Mouse (Mus musculus) cerebellum, postnatal 25 days (tissue): ENCODE measurements at regions not wholly inside any gene's neighbourhood (a gene's known extent, or its start where the extent isn't known, plus 50 kb on each side); places are given as distances from the start of the nearest gene placed in this dataset.
"Not testable (repeated sequence)": the region's sequence is repeated elsewhere in the genome, so short reads cannot be mapped to it uniquely, and the experiment has no call there.

Experiments used
- DNase-seq, 2 experiments: peaks; one replicate each; pipeline ENCODE4 v3.0.0; 2021; ENCODE audit warnings: mixed read lengths in 2 of 2

GRCm38 (mm10) chr3:137227122-137227838, 113.6 kb upstream of the Emcn start:
- no peak for DNase-seq

GRCm38 (mm10) chr3:137228416-137228815, 112.5 kb upstream of the Emcn start:
- DNase-seq, result no peak

GRCm38 (mm10) chr3:137242877-137243276, 98.0 kb upstream of the Emcn start:
- no peak for DNase-seq

- no peak for DNase-seq
Observed at GRCm38 (mm10) chr3:137263907-137264306, 77.0 kb upstream of the Emcn start.

GRCm38 (mm10) chr3:137267752-137268151, 73.1 kb upstream of the Emcn start:
- peak in 1 of 2 experiments; percentile 29 for DNase-seq

GRCm38 (mm10) chr3:137275444-137275843, 65.4 kb upstream of the Emcn start:
- DNase-seq, result no peak

- no peak for DNase-seq
Observed at GRCm38 (mm10) chr3:137279284-137279683, 61.6 kb upstream of the Emcn start.

GRCm38 (mm10) chr3:137281052-137281451, 59.8 kb upstream of the Emcn start:
- peak in 1 of 2 experiments; percentile 26 for DNase-seq

- DNase-seq, result not testable (repeated sequence)
Observed at GRCm38 (mm10) chr3:137287558-137287957, 53.3 kb upstream of the Emcn start.

- DNase-seq, result no peak
Observed at GRCm38 (mm10) chr3:137288301-137288942, 52.4 kb upstream of the Emcn start.

- DNase-seq, result no peak
Observed at GRCm38 (mm10) chr3:137288943-137289682, 51.8 kb upstream of the Emcn start.

GRCm38 (mm10) chr3:137289683-137289984, 51.2 kb upstream of the Emcn start:
- DNase-seq, result no peak
